Mouse (Mus musculus) ovary, postnatal 36 days (tissue): ENCODE data around the gene Wipf3.

Source experiments
- DNase-seq: peaks from one replicate; pipeline ENCODE4 v3.0.0; 2022; ENCODE audit warnings: low spot score, mixed read lengths

Wipf3 gene

DNA sequence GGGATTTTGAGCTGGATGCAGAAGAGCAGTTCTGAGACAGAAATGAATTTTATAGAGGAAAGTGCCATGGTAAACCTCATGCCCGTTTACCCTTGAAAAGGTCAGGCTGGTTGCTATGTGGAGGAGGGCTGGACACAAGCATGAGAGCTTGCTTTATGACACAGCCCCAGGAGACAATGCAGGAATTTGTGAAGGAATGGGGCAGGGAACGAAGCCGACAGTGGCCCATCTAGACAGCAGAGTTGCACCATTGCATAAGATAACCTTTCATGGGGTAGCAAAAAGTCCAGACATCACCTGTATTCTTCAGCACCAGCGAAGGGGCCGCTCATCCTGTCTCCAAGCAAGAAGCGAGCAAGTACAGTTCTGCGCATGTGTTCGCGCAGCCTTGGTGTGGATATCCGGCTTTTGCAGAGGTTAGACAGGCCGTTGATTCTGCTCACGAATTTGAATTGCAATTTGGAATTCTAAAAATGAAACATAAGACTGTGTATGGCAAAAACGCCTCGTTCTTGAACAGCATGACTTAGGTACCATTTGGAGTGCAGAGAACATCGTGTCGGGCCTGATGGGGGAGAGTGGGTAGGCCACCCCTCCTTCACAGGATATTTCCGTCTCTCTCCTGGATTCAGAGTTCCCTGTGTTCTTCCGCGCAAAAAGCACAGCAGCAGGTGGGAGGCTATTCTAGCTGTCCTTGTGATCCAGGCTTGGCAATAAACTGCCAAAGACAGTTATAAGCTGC is 46.7 kb downstream of the Wipf3 start:
- DNase-seq = no peak

DNA sequence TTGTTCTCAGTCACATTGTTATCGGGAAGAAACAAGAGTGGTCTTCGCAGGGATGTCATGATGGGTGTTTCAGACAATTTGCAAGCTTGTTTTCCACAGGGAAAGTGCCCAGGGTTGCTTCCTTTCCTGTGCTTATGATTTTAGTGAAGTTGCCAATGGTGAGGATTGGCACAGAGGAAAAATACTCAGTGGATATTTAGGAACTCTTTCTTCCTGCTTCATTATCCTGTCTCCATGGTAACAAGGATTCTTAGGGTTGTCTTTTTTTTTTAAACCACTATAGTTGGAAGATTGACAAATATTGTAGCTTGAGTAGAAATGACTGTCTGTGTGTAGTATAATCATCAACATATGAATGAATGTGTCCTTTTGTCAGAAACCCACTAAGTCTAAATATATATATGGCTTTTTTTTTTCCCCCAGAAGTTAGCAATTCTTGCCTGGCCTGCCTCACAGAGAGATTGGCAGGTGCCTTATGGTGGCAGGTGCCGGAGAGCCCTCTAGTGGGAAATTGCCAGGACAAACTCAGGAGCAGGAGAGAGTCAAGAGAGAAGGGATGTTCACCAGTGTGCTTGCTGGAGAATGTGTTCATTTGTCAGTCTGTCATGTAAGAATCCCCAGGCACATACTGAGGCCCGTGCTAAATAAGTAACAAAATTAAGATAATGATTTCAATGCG is 49.4 kb downstream of the Wipf3 start:
- DNase-seq = no peak

GRCm38 (mm10) chr6:54481390-54482112 is 52.1 kb downstream of the Wipf3 start:
- no peak for DNase-seq

DNA sequence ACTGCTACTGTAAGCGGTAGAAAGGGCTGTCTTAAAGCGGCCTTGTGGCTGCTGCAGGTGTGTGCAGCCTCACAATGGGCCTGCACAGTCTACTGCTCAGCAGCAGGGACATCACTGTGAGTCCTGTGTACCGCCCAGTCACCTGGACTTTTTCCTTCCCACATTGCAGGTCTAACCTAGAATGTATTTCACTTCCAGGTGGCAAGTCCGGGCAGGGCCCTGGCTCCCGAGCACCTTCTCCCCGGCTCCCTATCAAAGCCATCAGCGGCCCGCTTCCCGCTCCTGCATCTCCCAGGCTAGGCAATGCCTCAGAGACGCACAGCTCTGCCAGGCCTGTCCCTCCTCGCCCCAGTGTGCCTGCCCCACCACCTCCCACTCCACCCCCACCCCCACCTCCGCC is 55.6 kb downstream of the Wipf3 start:
- DNase-seq = no peak

DNA sequence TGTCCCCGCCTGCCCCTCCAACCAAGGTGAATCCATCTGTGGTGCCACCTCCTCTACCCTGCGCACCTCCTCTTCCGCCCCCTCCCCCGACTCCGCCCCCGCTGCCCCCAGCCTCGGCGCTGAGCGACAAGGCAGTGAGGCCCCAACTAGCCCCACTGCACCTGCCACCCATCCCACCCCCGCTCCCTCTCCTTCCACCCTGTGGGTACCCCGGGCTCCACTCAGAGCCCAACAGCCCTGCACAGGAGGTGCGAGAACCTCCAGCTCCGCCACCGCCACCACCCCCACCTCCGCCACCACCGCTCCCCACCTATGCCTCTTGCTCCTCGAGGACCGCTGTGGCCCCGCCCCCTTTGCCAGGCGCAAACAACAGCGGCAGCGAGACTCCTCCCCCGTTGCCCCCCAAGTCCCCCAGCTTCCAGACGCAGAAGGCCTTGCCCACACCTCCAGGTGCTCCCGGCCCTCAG is 56.1 kb downstream of the Wipf3 start:
- DNase-seq = no peak

DNA sequence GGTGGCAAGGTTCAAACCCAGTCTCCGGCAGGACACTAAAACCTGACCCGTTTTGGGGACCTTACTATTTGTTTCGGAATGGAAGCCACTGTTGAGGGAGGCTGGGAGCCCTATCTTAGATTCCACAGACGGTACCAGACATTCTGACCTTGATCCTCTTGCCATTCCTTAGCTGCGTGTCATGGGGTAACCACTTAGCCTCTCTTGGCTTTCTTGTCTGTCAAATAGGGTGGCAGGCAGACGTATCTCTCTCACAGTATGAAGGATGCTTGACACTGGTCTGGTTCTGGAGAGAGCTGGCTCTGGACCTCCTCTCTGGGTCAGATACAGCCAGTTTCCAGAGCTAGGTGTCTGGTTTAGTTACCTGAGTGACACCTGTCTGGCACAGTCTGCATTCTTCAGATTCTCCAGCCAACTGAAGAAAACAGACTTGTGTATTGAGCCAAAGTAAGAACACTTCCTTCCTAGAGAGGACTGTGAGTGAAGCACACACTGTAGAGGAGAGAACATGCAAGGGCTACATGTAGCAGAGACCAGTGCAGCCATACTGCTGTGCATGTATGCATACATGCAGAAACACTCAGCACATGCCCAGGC is 56.7 kb downstream of the Wipf3 start:
- DNase-seq = no peak

GRCm38 (mm10) chr6:54491074-54491473 is 61.7 kb downstream of the Wipf3 start:
- DNase-seq = no peak

DNA sequence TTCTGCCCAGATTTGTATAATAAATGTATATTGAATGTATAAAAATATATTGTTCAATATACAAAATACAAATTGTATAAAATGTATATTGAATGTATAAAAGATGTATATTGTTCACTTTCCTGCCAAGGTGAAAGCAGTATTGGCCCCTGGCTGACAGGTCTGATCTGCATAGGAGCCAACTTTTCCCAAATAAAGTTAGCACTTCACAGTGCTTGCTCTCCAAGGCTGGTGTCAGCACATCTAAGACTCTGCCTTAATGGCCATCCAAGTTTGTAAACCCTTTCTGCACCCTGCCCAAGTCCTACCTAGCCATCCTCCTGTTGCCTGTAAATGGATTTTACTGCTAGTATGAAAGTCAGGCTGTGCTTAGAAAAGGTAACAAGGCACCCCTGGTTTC is 64.7 kb downstream of the Wipf3 start:
- no peak for DNase-seq

GRCm38 (mm10) chr6:54494612-54495398 is 65.4 kb downstream of the Wipf3 start:
- DNase-seq = no peak

GRCm38 (mm10) chr6:54496214-54496613 is 66.8 kb downstream of the Wipf3 start:
- DNase-seq = no peak

DNA sequence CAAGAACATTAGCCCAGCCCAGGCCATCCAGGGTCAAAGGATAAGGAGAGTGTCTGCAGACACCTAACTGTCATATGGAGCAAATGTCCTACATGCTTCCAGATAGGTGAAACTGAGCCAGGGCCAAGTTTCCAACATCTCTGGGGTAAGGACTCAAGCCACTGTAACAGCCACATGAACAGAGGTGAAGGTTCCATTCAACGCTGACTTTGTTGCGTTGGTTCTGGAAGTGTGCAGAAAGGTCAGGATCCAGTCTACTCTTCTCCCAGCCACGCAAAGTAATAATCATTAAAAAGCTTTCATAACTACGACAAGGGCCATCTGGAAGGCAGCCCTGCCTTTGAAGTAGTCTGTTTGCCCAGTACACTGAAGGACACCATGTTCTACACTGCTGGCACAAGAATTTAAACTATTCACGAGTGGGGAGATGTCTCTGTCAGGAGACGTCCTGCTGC is 73.3 kb downstream of the Wipf3 start:
- DNase-seq = peak; percentile 15

- DNase-seq = no peak
Observed at GRCm38 (mm10) chr6:54506318-54506717, 76.9 kb downstream of the Wipf3 start.

- DNase-seq = peak; percentile 35
Observed at GRCm38 (mm10) chr6:54507002-54507401, 77.6 kb downstream of the Wipf3 start.

- no peak for DNase-seq
Observed at GRCm38 (mm10) chr6:54507808-54508207, 78.4 kb downstream of the Wipf3 start.

GRCm38 (mm10) chr6:54508256-54508793 is 78.9 kb downstream of the Wipf3 start:
- no peak for DNase-seq

- no peak for DNase-seq
Observed at GRCm38 (mm10) chr6:54509264-54509663, 79.9 kb downstream of the Wipf3 start.

- no peak for DNase-seq
Observed at GRCm38 (mm10) chr6:54512256-54512655, 82.9 kb downstream of the Wipf3 start.

GRCm38 (mm10) chr6:54516512-54517134 is 87.2 kb downstream of the Wipf3 start:
- no peak for DNase-seq

DNA sequence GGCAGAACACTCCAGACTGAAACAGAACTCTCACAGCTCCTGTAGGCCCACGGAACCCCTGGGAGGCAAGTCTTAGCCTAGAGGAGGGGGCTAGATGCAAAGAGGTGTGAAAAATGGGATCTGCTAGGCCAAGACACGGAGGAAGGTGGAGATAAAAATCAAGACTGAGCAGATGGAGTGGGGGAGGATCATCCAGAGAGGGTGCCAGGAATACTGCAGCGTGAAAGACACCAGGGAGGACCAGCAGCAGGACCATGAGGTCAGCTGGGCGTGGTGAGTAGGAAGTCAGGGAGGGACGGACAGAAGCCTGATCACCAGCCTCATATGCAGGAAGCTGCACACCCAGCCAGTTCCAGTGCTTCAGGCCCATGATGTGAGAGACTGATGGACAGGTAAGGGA is 89.4 kb downstream of the Wipf3 start:
- DNase-seq = no peak

DNA sequence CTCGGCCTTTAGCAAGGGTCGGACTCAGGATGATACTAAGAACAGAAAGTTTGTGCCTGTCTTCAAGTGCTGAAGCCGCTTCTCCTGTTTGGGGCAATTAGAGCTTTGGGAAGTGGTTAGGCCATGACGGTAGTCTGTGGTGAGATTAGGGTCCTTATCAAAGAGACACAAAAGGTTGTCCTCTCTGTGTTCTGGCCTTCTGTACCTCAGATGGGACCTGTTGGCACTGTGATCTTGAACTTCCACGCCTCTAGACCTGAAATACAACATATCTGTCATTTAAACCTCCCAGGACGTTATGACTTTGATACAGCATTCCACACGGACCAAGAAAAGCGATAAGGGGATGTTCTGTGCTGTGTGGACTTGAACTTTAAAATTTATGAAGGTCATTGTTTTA is 99.3 kb downstream of the Wipf3 start:
- DNase-seq = no peak

DNA sequence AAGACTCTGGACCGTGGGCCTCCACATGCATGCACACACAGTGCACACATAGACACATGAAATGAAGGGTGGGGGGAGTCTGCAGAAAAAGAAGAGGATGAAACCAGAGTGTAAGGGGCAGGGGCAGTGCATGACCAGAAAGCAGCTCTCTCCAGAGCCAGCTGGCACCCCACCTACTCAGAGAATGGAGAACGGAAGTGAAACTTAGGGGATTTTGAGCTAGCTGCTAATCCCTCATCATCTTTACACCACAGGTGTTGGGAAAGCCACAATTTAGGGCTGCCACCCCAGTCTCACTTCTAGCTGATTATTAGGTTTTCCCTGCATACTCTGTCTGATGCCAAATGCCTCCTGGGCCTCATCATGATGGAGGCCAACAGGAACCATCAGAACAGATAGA is 100.8 kb downstream of the Wipf3 start:
- DNase-seq = no peak
